Mouse (Mus musculus) G1E (cell line): ENCODE results near the gene Med19.

ENCODE experiments used
- CTCF ChIP-seq: IDR thresholded peaks from 2 replicates; pipeline ENCODE4 v1.5.1; 2012; ENCODE audit warnings: low read depth, low read length, inconsistent platforms, mixed read lengths
- GATA1 ChIP-seq: IDR thresholded peaks from 2 replicates; pipeline ENCODE4 v1.6.1; 2012; ENCODE audit warnings: borderline replicate concordance, low read length, inconsistent platforms, mixed read lengths
- TAL1 ChIP-seq: conservative IDR thresholded peaks from 2 replicates; pipeline ENCODE4 v1.6.1; 2012; ENCODE audit warnings: low read depth, low read length, inconsistent platforms, mixed read lengths

DNA sequence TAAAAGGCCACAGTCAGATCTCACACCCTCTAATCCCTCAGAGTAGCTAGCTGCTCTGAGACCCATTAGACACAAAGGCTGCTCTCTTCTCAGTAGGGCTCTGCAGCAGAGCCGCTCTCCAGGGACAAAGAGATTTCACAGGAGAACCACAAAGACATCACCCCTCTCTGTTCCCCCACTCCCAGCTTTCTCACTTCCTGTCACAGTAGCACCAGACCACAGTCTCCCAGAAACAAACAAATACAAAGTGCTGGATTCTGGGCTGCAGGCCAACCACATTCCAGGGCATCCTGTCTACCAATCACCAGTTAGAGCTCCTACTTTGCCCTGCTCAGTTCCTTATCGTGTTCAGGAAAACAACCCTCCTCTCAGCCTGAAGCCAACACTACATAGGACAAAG is 42.6 kb upstream of the Med19 start:
- no peak for TF ChIP-seq TAL1
- no peak for TF ChIP-seq CTCF
- no peak for TF ChIP-seq GATA1
